14 mouse cellular contexts compared by ENCODE assay signal in genomic region chr17:6737273-6737997, GRCm38 (mm10). TPM values are rescaled to one million over a fixed set of nuclear protein-coding genes. Genes with fewer than 3 reads are reported as not detected.
DNase-seq lines count a peak whose midpoint lies in the region; ATAC-seq lines count a peak whose summit lies in the region.
"Had no signal": no experiment of that assay in that cellular context is flagged by ENCODE, and none has a peak within 500 bp of the region (broad histone marks: within the 10 kb centered on the region; RNA-seq: fewer than 3 reads in every experiment).

No protein-coding gene starts in this region.

- no peak for ATAC-seq in embryonic facial prominence, embryonic 13.5 days (ENCODE audit: insufficient number of reproducible peaks, insufficient read depth, low FRiP score, low TSS enrichment, low read depth)
- ATAC-seq in kidney, embryonic 14.5 days (ENCODE audit: low FRiP score, low TSS enrichment), result no peak
- no peak for ATAC-seq in forebrain, embryonic 15.5 days (replicated peaks)
- ATAC-seq: Patski had no signal

- peaks cover 21% of the 10 kb centered on the region for H3K36me3 ChIP-seq in embryonic facial prominence, embryonic 13.5 days
- peaks cover 41% of the 10 kb centered on the region for H3K36me3 ChIP-seq in embryonic facial prominence, embryonic 10.5 days (replicated peaks)
- H3K36me3 ChIP-seq in kidney, embryonic 14.5 days (ENCODE audit: control insufficient read depth, insufficient read depth, low read length), result peaks cover 36% of the 10 kb centered on the region
- H3K36me3 ChIP-seq in forebrain, embryonic 15.5 days, result 0 out of 2 replicates have a peak, but pooled peaks cover 10% of the 10 kb centered on the region

- H3K4me3 ChIP-seq in embryonic facial prominence, embryonic 13.5 days, result no peak overlapping the region
- no peak overlapping the region for H3K4me3 ChIP-seq in embryonic facial prominence, embryonic 10.5 days
- H3K4me3 ChIP-seq in kidney, embryonic 14.5 days (ENCODE audit: low read length), result no peak overlapping the region
- H3K4me3 ChIP-seq in forebrain, embryonic 15.5 days, result no peak overlapping the region
- H3K4me3 ChIP-seq: heart, embryonic 13.5 days; limb, embryonic 15.5 days had no signal

- H3K4me2 ChIP-seq in embryonic facial prominence, embryonic 13.5 days, result no peak overlapping the region
- H3K4me2 ChIP-seq in kidney, embryonic 14.5 days (replicated peaks; ENCODE audit: low read depth, low read length), result no peak overlapping the region
- H3K4me2 ChIP-seq in forebrain, embryonic 15.5 days (replicated peaks), result no peak overlapping the region
- H3K4me2 ChIP-seq: heart, embryonic 13.5 days; limb, embryonic 15.5 days had no signal

- DNase-seq in embryonic facial prominence, embryonic 10.5 days (ENCODE audit: low spot score), result no peak
- DNase-seq in kidney, adult 9 months, result peak; percentile 66
- DNase-seq in B cell, adult 2 months, result peak; percentile 23 to 27
- DNase-seq in adipocyte (ENCODE audit: low spot score), result no peak
- no peak for DNase-seq in right cerebral cortex, postnatal 14 days
- DNase-seq: adrenal gland, adult 8-10 months; cerebellum, postnatal 36 days; lung, postnatal 36 days had no signal

- peaks cover 34% of the 10 kb centered on the region for H3K4me1 ChIP-seq in embryonic facial prominence, embryonic 13.5 days
- H3K4me1 ChIP-seq in embryonic facial prominence, embryonic 10.5 days, result peaks cover 43% of the 10 kb centered on the region
- H3K4me1 ChIP-seq in kidney, embryonic 14.5 days (ENCODE audit: control insufficient read depth, insufficient read depth, low read length), result peaks cover 2% of the 10 kb centered on the region; the same call in 1 of the 2 replicates
- peaks cover 24% of the 10 kb centered on the region for H3K4me1 ChIP-seq in forebrain, embryonic 15.5 days

- H3K9me3 ChIP-seq in embryonic facial prominence, embryonic 13.5 days, result no peaks in the 10 kb centered on the region
- no peaks in the 10 kb centered on the region for H3K9me3 ChIP-seq in embryonic facial prominence, embryonic 10.5 days
- no peaks in the 10 kb centered on the region for H3K9me3 ChIP-seq in kidney, embryonic 14.5 days (ENCODE audit: control insufficient read depth, low read length)
- no peaks in the 10 kb centered on the region for H3K9me3 ChIP-seq in forebrain, embryonic 15.5 days
- H3K9me3 ChIP-seq: heart, embryonic 13.5 days; limb, embryonic 15.5 days had no signal

- WGBS in embryonic facial prominence, embryonic 13.5 days, result 71% methylated on average over 12 of the region's 12 CpGs
- WGBS in embryonic facial prominence, embryonic 10.5 days, result 76% methylated on average over 12 of the region's 12 CpGs
- 80% methylated on average over 12 of the region's 12 CpGs for WGBS in kidney, embryonic 14.5 days
- WGBS in forebrain, embryonic 15.5 days, result 66% methylated on average over 12 of the region's 12 CpGs

- peak overlapping the region; percentile 33; the same call in 1 of the 2 replicates for H3K27ac ChIP-seq in embryonic facial prominence, embryonic 13.5 days
- no peak overlapping the region for H3K27ac ChIP-seq in embryonic facial prominence, embryonic 10.5 days (replicated peaks)
- no peak overlapping the region for H3K27ac ChIP-seq in kidney, embryonic 14.5 days (ENCODE audit: low read depth, low read length)
- H3K27ac ChIP-seq in forebrain, embryonic 15.5 days (replicated peaks), result 0 out of 2 replicates have a peak overlapping the region, but pooled peaks have one; percentile 9
- H3K27ac ChIP-seq: heart, embryonic 13.5 days; limb, embryonic 15.5 days had no signal

- H3K27me3 ChIP-seq in embryonic facial prominence, embryonic 13.5 days, result no peaks in the 10 kb centered on the region
- H3K27me3 ChIP-seq in embryonic facial prominence, embryonic 10.5 days (replicated peaks; ENCODE audit: low read depth, poor library complexity, severe bottlenecking), result no peaks in the 10 kb centered on the region
- H3K27me3 ChIP-seq in kidney, embryonic 14.5 days (ENCODE audit: control insufficient read depth, insufficient read depth, low read length), result no peaks in the 10 kb centered on the region
- H3K27me3 ChIP-seq in forebrain, embryonic 15.5 days, result no peaks in the 10 kb centered on the region
- H3K27me3 ChIP-seq: heart, embryonic 13.5 days; limb, embryonic 15.5 days; Patski had no signal

- H3K9ac ChIP-seq in embryonic facial prominence, embryonic 13.5 days, result no peak overlapping the region
- H3K9ac ChIP-seq in kidney, embryonic 14.5 days (ENCODE audit: low read depth, low read length), result no peak overlapping the region
- no peak overlapping the region for H3K9ac ChIP-seq in forebrain, embryonic 15.5 days (replicated peaks)
- H3K9ac ChIP-seq: heart, embryonic 13.5 days; limb, embryonic 15.5 days had no signal

RNA-seq across cellular contexts. Expression of gene Ezr, which starts 45.1 kb away (rescaled TPM):
- 51.5 and 60.4 TPM in 2 replicates for polyA plus RNA-seq in embryonic facial prominence, embryonic 13.5 days (2015; fragmentation: Nextera tagmentation; extraction: Ambion mirVana)
- polyA plus RNA-seq in embryonic facial prominence, embryonic 10.5 days (2016; fragmentation: Nextera tagmentation; extraction: Ambion mirVana), result 51.6 and 55.0 TPM in 2 replicates
- polyA plus RNA-seq in kidney, embryonic 14.5 days (2014; fragmentation: Nextera tagmentation; extraction: Ambion mirVana), result 96.7 and 158 TPM in 2 replicates
- 112 and 125 TPM in 2 replicates for polyA plus RNA-seq in forebrain, embryonic 15.5 days (2015; fragmentation: Nextera tagmentation; extraction: Ambion mirVana)

Comparison
In these comparisons a context has a peak if more than half of its experiments do, and no peak if none do; other contexts are left out.
1. H3K27ac ChIP-seq: peak in embryonic facial prominence, embryonic 13.5 days (single experiment) and forebrain, embryonic 15.5 days (single experiment); none in embryonic facial prominence, embryonic 10.5 days (single experiment) and kidney, embryonic 14.5 days (single experiment).
2. DNase-seq: peak in kidney, adult 9 months (single experiment) and B cell, adult 2 months (2 of 2); none in embryonic facial prominence, embryonic 10.5 days (single experiment), adipocyte (single experiment) and right cerebral cortex, postnatal 14 days (single experiment).